Mouse (Mus musculus) urinary bladder, adult 2 months (tissue): Measurements from ENCODE around the gene Gm10037. TPM values are rescaled to one million over a fixed set of nuclear protein-coding genes. Genes with fewer than 3 reads are reported as not detected.
"Not testable (repeated sequence)": the region's sequence is repeated elsewhere in the genome, so short reads cannot be mapped to it uniquely, and the experiment has no call there.

Experiments
- DNase-seq: peaks from one replicate; pipeline ENCODE4 v3.0.0; 2022; ENCODE audit warnings: low spot score
- polyA plus RNA-seq: library from polyadenylated mRNA; depleted of rRNA; stranded (reverse); fragments of >200 nt; gene quantifications from 2 replicates; pipeline ENCODE4 v1.2.3, GENCODE M21; 2012; rRNA removed

The Gm10037 gene
- polyA plus RNA-seq, 1 experiment: 3.7 TPM

- not testable (repeated sequence) for DNase-seq
Measured at GRCm38 (mm10) chr13:67876049-67876698, 45.3 kb downstream of the Gm10037 start.

GRCm38 (mm10) chr13:67876699-67877254 lies 45.9 kb downstream of the Gm10037 start:
- no peak for DNase-seq

- no peak for DNase-seq
Measured at GRCm38 (mm10) chr13:67883966-67884365, 53.1 kb downstream of the Gm10037 start.

Other genes with a start within 250 kb of the Gm10037 start
- 3.9 and 4.4 TPM in 2 replicates for gene Zfp729b, start 221.4 kb upstream of the Gm10037 start, polyA plus RNA-seq
- not detected in 2 replicates for gene Gm49345, start 193.3 kb upstream of the Gm10037 start, polyA plus RNA-seq
- 4.4 and 5.4 TPM in 2 replicates for gene Zfp729a, start 193.3 kb upstream of the Gm10037 start, polyA plus RNA-seq
- 7.4 and 7.7 TPM in 2 replicates for gene Zfp738, start 144.0 kb upstream of the Gm10037 start, polyA plus RNA-seq
- gene Zfp65, start 101.9 kb upstream of the Gm10037 start, polyA plus RNA-seq: 5.8 and 6.5 TPM in 2 replicates
- 3.7 and 4.1 TPM in 2 replicates for gene Zfp85, start 75.9 kb upstream of the Gm10037 start, polyA plus RNA-seq
- 2.2 and 2.3 TPM in 2 replicates for gene Zfp493, start 51.4 kb upstream of the Gm10037 start, polyA plus RNA-seq
- gene Zfp273, start 17.4 kb upstream of the Gm10037 start, polyA plus RNA-seq: 3.4 and 3.9 TPM in 2 replicates
- gene BC048507, start 32.2 kb downstream of the Gm10037 start, polyA plus RNA-seq: not detected in 2 replicates